In the genomic region with DNA sequence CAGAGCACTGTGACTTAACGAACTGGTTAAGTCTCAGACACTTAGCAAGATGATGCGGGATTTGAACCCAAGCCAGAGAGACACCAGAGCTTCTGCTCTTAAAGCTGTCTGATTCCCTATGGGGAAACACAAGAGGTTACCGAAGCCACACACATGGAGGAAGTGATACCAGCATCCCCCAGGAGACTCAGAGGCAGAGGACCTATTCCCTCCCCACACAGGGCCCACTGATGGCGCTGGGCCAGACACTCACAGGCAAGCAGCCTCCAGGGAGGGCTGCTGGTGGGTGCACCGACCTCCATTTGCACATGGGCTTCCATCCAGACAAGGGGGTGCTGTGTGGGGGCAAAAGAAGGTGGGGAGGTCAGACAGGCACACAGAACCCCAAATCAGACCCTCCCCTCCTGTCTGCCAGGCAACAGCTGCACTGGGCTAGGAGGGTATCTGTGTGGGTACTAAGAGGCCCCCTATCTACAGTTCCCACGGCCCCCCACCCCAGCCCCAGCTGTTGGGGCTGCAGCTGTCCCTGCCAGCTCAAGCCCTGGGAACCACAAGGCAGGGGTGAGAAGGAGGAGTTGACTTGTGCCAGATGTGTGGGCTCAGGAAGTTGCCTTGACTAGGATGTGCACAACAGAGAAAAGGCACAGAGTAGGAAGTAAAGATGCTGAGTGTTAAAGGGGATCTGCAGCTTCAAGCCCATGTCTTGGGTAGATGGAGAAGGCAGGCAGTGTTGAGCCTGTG, we compare ENCODE assay signal across 8 mouse cellular contexts. TPM values are rescaled to one million over a fixed set of nuclear protein-coding genes. Genes with fewer than 3 reads are reported as not detected.
A peak's percentile ranks its signal among the peaks of the same experiment; 100 is the strongest.
DNase-seq lines count a peak whose midpoint lies in the region; ATAC-seq and TF ChIP-seq lines count a peak whose summit lies in the region.

No protein-coding gene starts in this region.

- no peak for DNase-seq in kidney, adult 2 months
- DNase-seq in T-cell, adult 2 months (ENCODE audit: low spot score): no peak
- DNase-seq in left cerebral cortex, adult 2 months (ENCODE audit: extremely low spot score in 1 of 2, low spot score in 2 of 2): no peak
- DNase-seq in layer of hippocampus, adult 11-12 months (ENCODE audit: low spot score): no peak

- H3K36me3 ChIP-seq in kidney, embryonic 15.5 days: peaks cover 9% of the 10 kb centered on the region; the same call in 1 of the 2 replicates
- no peaks in the 10 kb centered on the region for H3K36me3 ChIP-seq in kidney, adult 2 months (ENCODE audit: control insufficient read depth, insufficient read depth, low read length)
- 0 out of 2 replicates have a peak, but pooled peaks cover 5% of the 10 kb centered on the region for H3K36me3 ChIP-seq in embryonic facial prominence, embryonic 15.5 days
- no peaks in the 10 kb centered on the region for H3K36me3 ChIP-seq in limb, embryonic 13.5 days
- no peaks in the 10 kb centered on the region for H3K36me3 ChIP-seq in neural tube, embryonic 15.5 days

- WGBS in kidney, embryonic 15.5 days: 62% methylated on average over 6 of the region's 6 CpGs
- 57% methylated on average over 6 of the region's 6 CpGs for WGBS in kidney, adult 2 months
- 51% methylated on average over 6 of the region's 6 CpGs for WGBS in embryonic facial prominence, embryonic 15.5 days
- WGBS in limb, embryonic 13.5 days: 60% methylated on average over 6 of the region's 6 CpGs
- 54% methylated on average over 6 of the region's 6 CpGs for whole genome bisulfite sequencing in neural tube, embryonic 15.5 days

- 0 out of 2 replicates have a peak, but pooled peaks cover 4% of the 10 kb centered on the region for H3K27me3 ChIP-seq in kidney, embryonic 15.5 days
- no peaks in the 10 kb centered on the region for H3K27me3 ChIP-seq in kidney, adult 2 months (replicated peaks; ENCODE audit: control insufficient read depth, insufficient read depth, low read length)
- H3K27me3 ChIP-seq in embryonic facial prominence, embryonic 15.5 days: no peaks in the 10 kb centered on the region
- H3K27me3 ChIP-seq in limb, embryonic 13.5 days: no peaks in the 10 kb centered on the region
- no peaks in the 10 kb centered on the region for H3K27me3 ChIP-seq in neural tube, embryonic 15.5 days (replicated peaks)

- intact Hi-C loops in left cerebral cortex, adult 2 months (cut with DNase I): loop anchor here (2.0 kb wide), 1 partner anchor 45 kb away; no protein-coding TSS in a partner anchor

- H3K9me3 ChIP-seq in kidney, embryonic 15.5 days (replicated peaks): no peaks in the 10 kb centered on the region
- no peaks in the 10 kb centered on the region for H3K9me3 ChIP-seq in embryonic facial prominence, embryonic 15.5 days (replicated peaks)
- H3K9me3 ChIP-seq in limb, embryonic 13.5 days: no peaks in the 10 kb centered on the region
- H3K9me3 ChIP-seq in neural tube, embryonic 15.5 days (replicated peaks): no peaks in the 10 kb centered on the region

- no peak overlapping the region for H3K4me3 ChIP-seq in kidney, embryonic 15.5 days (replicated peaks)
- H3K4me3 ChIP-seq in kidney, adult 2 months (ENCODE audit: insufficient read depth, low read depth, low read length): no peak overlapping the region
- no peak overlapping the region for H3K4me3 ChIP-seq in embryonic facial prominence, embryonic 15.5 days (replicated peaks)
- H3K4me3 ChIP-seq in limb, embryonic 13.5 days: no peak overlapping the region
- H3K4me3 ChIP-seq in neural tube, embryonic 15.5 days (replicated peaks): no peak overlapping the region
- H3K4me3 ChIP-seq in left cerebral cortex, adult 2 months: no peak overlapping the region

- H3K27ac ChIP-seq in kidney, embryonic 15.5 days: peak overlapping the region; percentile 38; the same call in 1 of the 2 replicates
- H3K27ac ChIP-seq in kidney, adult 2 months (ENCODE audit: insufficient read depth, low read depth, low read length): no peak overlapping the region
- H3K27ac ChIP-seq in embryonic facial prominence, embryonic 15.5 days (replicated peaks): peak overlapping the region; percentile 63
- peak overlapping the region; percentile 10; the same call in 1 of the 2 replicates for H3K27ac ChIP-seq in limb, embryonic 13.5 days
- H3K27ac ChIP-seq in neural tube, embryonic 15.5 days (replicated peaks): peak overlapping the region; percentile 62
- no peak overlapping the region for H3K27ac ChIP-seq in left cerebral cortex, adult 2 months

- no peak overlapping the region; the same call in 1 of the 2 replicates for H3K9ac ChIP-seq in kidney, embryonic 15.5 days
- H3K9ac ChIP-seq in embryonic facial prominence, embryonic 15.5 days: no peak overlapping the region
- no peak overlapping the region; the same call in 1 of the 2 replicates for H3K9ac ChIP-seq in limb, embryonic 13.5 days
- no peak overlapping the region for H3K9ac ChIP-seq in neural tube, embryonic 15.5 days (replicated peaks)

- no peak for ATAC-seq in kidney, embryonic 15.5 days (replicated peaks; ENCODE audit: low FRiP score)
- ATAC-seq in embryonic facial prominence, embryonic 15.5 days (ENCODE audit: insufficient number of reproducible peaks, low FRiP score, low TSS enrichment, low read depth): no peak
- no peak for ATAC-seq in limb, embryonic 13.5 days (ENCODE audit: low FRiP score, low read depth)
- no peak for ATAC-seq in neural tube, embryonic 15.5 days (ENCODE audit: low FRiP score)

- no peak for TF ChIP-seq CTCF in kidney, adult 2 months (conservative IDR thresholded peaks at IDR 0.05; ENCODE audit: insufficient read depth, insufficient read length, low read depth, low read length)
- TF ChIP-seq CTCF in left cerebral cortex, adult 2 months (IDR thresholded peaks at IDR 0.05): no peak

- peaks cover 51% of the 10 kb centered on the region for H3K4me1 ChIP-seq in kidney, embryonic 15.5 days
- H3K4me1 ChIP-seq in kidney, adult 2 months (ENCODE audit: control insufficient read depth, insufficient read depth, low read length): no peaks in the 10 kb centered on the region
- H3K4me1 ChIP-seq in embryonic facial prominence, embryonic 15.5 days: peaks cover 48% of the 10 kb centered on the region
- H3K4me1 ChIP-seq in limb, embryonic 13.5 days: peaks cover 50% of the 10 kb centered on the region
- H3K4me1 ChIP-seq in neural tube, embryonic 15.5 days: peaks cover 40% of the 10 kb centered on the region

- TF ChIP-seq POLR2A in kidney, adult 2 months (IDR thresholded peaks at IDR 0.05; ENCODE audit: low read depth, low read length): no peak

- peak overlapping the region; percentile 29 for H3K4me2 ChIP-seq in kidney, embryonic 15.5 days
- H3K4me2 ChIP-seq in embryonic facial prominence, embryonic 15.5 days (replicated peaks): peak overlapping the region; percentile 6; the same call in 1 of the 2 replicates
- H3K4me2 ChIP-seq in limb, embryonic 13.5 days (replicated peaks): peak overlapping the region; percentile 34
- peak overlapping the region; percentile 90 for H3K4me2 ChIP-seq in neural tube, embryonic 15.5 days

RNA-seq across cellular contexts. Expression of a gene that starts 2.6 kb away (rescaled TPM):
- polyA plus RNA-seq in kidney, embryonic 15.5 days (2015; fragmentation: Nextera tagmentation; extraction: Ambion mirVana): 11.9 and 14.9 TPM in 2 replicates
- 12.0 and 16.9 TPM in 2 replicates for polyA plus RNA-seq in kidney, adult 2 months (2012; rRNA removed)
- polyA plus RNA-seq in embryonic facial prominence, embryonic 15.5 days (2015; fragmentation: Nextera tagmentation; extraction: Ambion mirVana): 18.3 and 19.4 TPM in 2 replicates
- 14.9 and 16.9 TPM in 2 replicates for polyA plus RNA-seq in limb, embryonic 13.5 days (2015; fragmentation: Nextera tagmentation; extraction: Ambion mirVana)
- polyA plus RNA-seq in neural tube, embryonic 15.5 days (2015; fragmentation: Nextera tagmentation; extraction: Ambion mirVana): 6.1 and 9.2 TPM in 2 replicates
- 1 to 10 TPM; 7.1 to 7.8 TPM for total RNA-seq in left cerebral cortex, adult 2 months (2021)

RNA-seq across cellular contexts. Expression of a gene that starts 25.3 kb away (rescaled TPM):
- polyA plus RNA-seq in kidney, embryonic 15.5 days (2015; fragmentation: Nextera tagmentation; extraction: Ambion mirVana): 0.10 and 0.19 TPM in 2 replicates
- polyA plus RNA-seq in kidney, adult 2 months (2012; rRNA removed): 1.3 TPM in 2 replicates
- 10.3 and 11.9 TPM in 2 replicates for polyA plus RNA-seq in embryonic facial prominence, embryonic 15.5 days (2015; fragmentation: Nextera tagmentation; extraction: Ambion mirVana)
- 0.26 and 0.29 TPM in 2 replicates for polyA plus RNA-seq in limb, embryonic 13.5 days (2015; fragmentation: Nextera tagmentation; extraction: Ambion mirVana)
- polyA plus RNA-seq in neural tube, embryonic 15.5 days (2015; fragmentation: Nextera tagmentation; extraction: Ambion mirVana): 0.24 and 0.60 TPM in 2 replicates
- total RNA-seq in left cerebral cortex, adult 2 months (2021): under 1 TPM; 0.28 to 0.29 TPM

Comparison
In these comparisons a context has a peak if more than half of its experiments do, and no peak if none do; other contexts are left out.
1. H3K27ac ChIP-seq: peak in kidney, embryonic 15.5 days (single experiment), embryonic facial prominence, embryonic 15.5 days (single experiment), limb, embryonic 13.5 days (single experiment) and neural tube, embryonic 15.5 days (single experiment); none in kidney, adult 2 months (single experiment) and left cerebral cortex, adult 2 months (single experiment).
2. H3K4me2 ChIP-seq: peak in every context shown above with its lines; median percentile 90 in neural tube, embryonic 15.5 days; 34 in limb, embryonic 13.5 days; 29 in kidney, embryonic 15.5 days; 6 in embryonic facial prominence, embryonic 15.5 days.